Mouse (Mus musculus) brain, embryonic 14.5 days (tissue): ENCODE data around the gene Hrh3. TPM values are rescaled to one million over a fixed set of nuclear protein-coding genes. Genes with fewer than 3 reads are reported as not detected.

Source experiments
- DNase-seq: peaks from one replicate; pipeline ENCODE4 v3.0.0-alpha.2; 2011; ENCODE audit warnings: low read depth
- CTCF ChIP-seq: fragments of 200-500 bp; IDR thresholded peaks from 2 replicates; pipeline ENCODE4 v1.5.1; 2012; ENCODE audit warnings: inconsistent platforms, mild to moderate bottlenecking, moderate library complexity, borderline replicate concordance; ENCODE audit not compliant: insufficient read depth, insufficient read length; ENCODE audit errors: extremely low read depth
- POLR2A ChIP-seq: fragments of 200-500 bp; IDR thresholded peaks from 2 replicates; pipeline ENCODE4 v1.6.1; 2012; ENCODE audit warnings: mild to moderate bottlenecking, inconsistent platforms, borderline replicate concordance; ENCODE audit not compliant: poor library complexity, insufficient read depth, insufficient read length, severe bottlenecking; ENCODE audit errors: extremely low read depth
- polyA plus RNA-seq: library from polyadenylated mRNA; depleted of rRNA; stranded (reverse); fragments of >200 nt; gene quantifications from 2 replicates; pipeline ENCODE4 v1.2.3, GENCODE M21; 2012

Gene Hrh3
- polyA plus RNA-seq, 1 experiment, result 11.0 TPM

GRCm38 (mm10) chr2:180083063-180083462, 21.2 kb downstream of the Hrh3 start:
- DNase-seq, result no peak
- TF ChIP-seq POLR2A, result no peak
- TF ChIP-seq CTCF, result no peak

- DNase-seq, result no peak
- no peak for TF ChIP-seq POLR2A
- no peak for TF ChIP-seq CTCF
Observed at GRCm38 (mm10) chr2:180080680-180081079, 23.6 kb downstream of the Hrh3 start.

GRCm38 (mm10) chr2:180077622-180078021, 26.7 kb downstream of the Hrh3 start:
- no peak for DNase-seq
- TF ChIP-seq POLR2A, result no peak
- no peak for TF ChIP-seq CTCF

- no peak for TF ChIP-seq POLR2A
- TF ChIP-seq CTCF, result no peak
- no peak for DNase-seq
Observed at GRCm38 (mm10) chr2:180072886-180073285, 31.4 kb downstream of the Hrh3 start.

GRCm38 (mm10) chr2:180071671-180072070, 32.6 kb downstream of the Hrh3 start:
- no peak for DNase-seq
- TF ChIP-seq CTCF (no peak), POLR2A (no peak)

GRCm38 (mm10) chr2:180070481-180071453, 33.5 kb downstream of the Hrh3 start, which contains the start of gene Mtg2:
Gene Mtg2, plus strand, starts transcription at chr2:180070588.
- DNase-seq, result peak; percentile 96
- TF ChIP-seq POLR2A (peak; percentile 96), CTCF (no peak)

GRCm38 (mm10) chr2:180069770-180070480, 34.4 kb downstream of the Hrh3 start:
- no peak for TF ChIP-seq POLR2A
- no peak for TF ChIP-seq CTCF

GRCm38 (mm10) chr2:180063338-180064131, 40.8 kb downstream of the Hrh3 start:
- no peak for TF ChIP-seq CTCF
- no peak for TF ChIP-seq POLR2A
- DNase-seq, result no peak

More at GRCm38 (mm10) chr2:180069770-180070480, 34.4 kb downstream of the Hrh3 start:
- DNase-seq, result no peak

- TF ChIP-seq POLR2A (no peak), CTCF (no peak)
- no peak for DNase-seq
Observed at GRCm38 (mm10) chr2:180053001-180053400, 51.3 kb downstream of the Hrh3 start.

GRCm38 (mm10) chr2:180051986-180052733, 52.1 kb downstream of the Hrh3 start:
- DNase-seq, result no peak
- TF ChIP-seq CTCF (peak; percentile 33; the same call in 1 of the 2 replicates), POLR2A (no peak)
